Mouse (Mus musculus): ENCODE data around the gene Gjc2. TPM values are rescaled to one million over a fixed set of nuclear protein-coding genes. Genes with fewer than 3 reads are reported as not detected.

Gene Gjc2
- polyA plus RNA-seq, 1 experiment from 2014 or later: 0.14 TPM

- Histone ChIP-seq H3K27me3 (peaks cover 33% of the 10 kb centered on the region), H3K4me2 (peak overlapping the region; percentile 31; the same call in 1 of the 2 replicates), H3K9me3 (no peaks in the 10 kb centered on the region), H3K27ac (no peak overlapping the region), H3K9ac (no peak overlapping the region; the same call in 1 of the 2 replicates), H3K4me1 (replicated peaks) (peaks cover 4% of the 10 kb centered on the region; the same call in 1 of the 2 replicates), H3K4me3 (no peak overlapping the region), H3K36me3 (no peaks in the 10 kb centered on the region)
- no peak for ATAC-seq (ENCODE audit: low FRiP score)
- 7% methylated on average over 14 of the region's 14 CpGs for WGBS
Observed at GRCm38 (mm10) chr11:59141772-59142370, 41.1 kb downstream of the Gjc2 start.

GRCm38 (mm10) chr11:59138537-59139486, 44.2 kb downstream of the Gjc2 start:
- H3K4me3 ChIP-seq: no peak overlapping the region
- H3K4me2 ChIP-seq: no peak overlapping the region
- peaks cover 60% of the 10 kb centered on the region for H3K27me3 ChIP-seq
- H3K27ac ChIP-seq: no peak overlapping the region
- no peak for ATAC-seq (ENCODE audit: low FRiP score)
- H3K9ac ChIP-seq: no peak overlapping the region
- H3K4me1 ChIP-seq (replicated peaks): peaks cover 17% of the 10 kb centered on the region
- no peaks in the 10 kb centered on the region for H3K9me3 ChIP-seq
- H3K36me3 ChIP-seq: no peaks in the 10 kb centered on the region
- 78% methylated on average over 19 of the region's 19 CpGs for WGBS

- no peak overlapping the region for H3K9ac ChIP-seq
- ATAC-seq (ENCODE audit: low FRiP score): no peak
- 67% methylated on average over 12 of the region's 12 CpGs for WGBS
- H3K27me3 ChIP-seq: peaks cover 76% of the 10 kb centered on the region
- H3K9me3 ChIP-seq: no peaks in the 10 kb centered on the region
- no peak overlapping the region for H3K4me3 ChIP-seq
- no peak overlapping the region for H3K27ac ChIP-seq
- H3K4me1 ChIP-seq (replicated peaks): peaks cover 17% of the 10 kb centered on the region
- no peak overlapping the region for H3K4me2 ChIP-seq
- H3K36me3 ChIP-seq: no peaks in the 10 kb centered on the region
Observed at GRCm38 (mm10) chr11:59136994-59137706, 45.9 kb downstream of the Gjc2 start.

GRCm38 (mm10) chr11:59135904-59136452, 47.0 kb downstream of the Gjc2 start, which contains the start of gene Obscn:
Gene Obscn, minus strand, starts transcription at chr11:59136402.
- Histone ChIP-seq H3K9ac (peak within 1 kb of the TSS; percentile 51), H3K4me3 (peak within 1 kb of the TSS; percentile 35), H3K4me1 (replicated peaks) (peaks cover 13% of the 10 kb centered on the region), H3K27me3 (peaks cover 78% of the 10 kb centered on the region), H3K4me2 (peak within 1 kb of the TSS; percentile 55), H3K9me3 (no peaks in the 10 kb centered on the region), H3K27ac (no peak within 1 kb of the TSS), H3K36me3 (no peaks in the 10 kb centered on the region)
- 14% methylated on average over 44 of the region's 44 CpGs for WGBS
- no peak for ATAC-seq (ENCODE audit: low FRiP score)

DNA sequence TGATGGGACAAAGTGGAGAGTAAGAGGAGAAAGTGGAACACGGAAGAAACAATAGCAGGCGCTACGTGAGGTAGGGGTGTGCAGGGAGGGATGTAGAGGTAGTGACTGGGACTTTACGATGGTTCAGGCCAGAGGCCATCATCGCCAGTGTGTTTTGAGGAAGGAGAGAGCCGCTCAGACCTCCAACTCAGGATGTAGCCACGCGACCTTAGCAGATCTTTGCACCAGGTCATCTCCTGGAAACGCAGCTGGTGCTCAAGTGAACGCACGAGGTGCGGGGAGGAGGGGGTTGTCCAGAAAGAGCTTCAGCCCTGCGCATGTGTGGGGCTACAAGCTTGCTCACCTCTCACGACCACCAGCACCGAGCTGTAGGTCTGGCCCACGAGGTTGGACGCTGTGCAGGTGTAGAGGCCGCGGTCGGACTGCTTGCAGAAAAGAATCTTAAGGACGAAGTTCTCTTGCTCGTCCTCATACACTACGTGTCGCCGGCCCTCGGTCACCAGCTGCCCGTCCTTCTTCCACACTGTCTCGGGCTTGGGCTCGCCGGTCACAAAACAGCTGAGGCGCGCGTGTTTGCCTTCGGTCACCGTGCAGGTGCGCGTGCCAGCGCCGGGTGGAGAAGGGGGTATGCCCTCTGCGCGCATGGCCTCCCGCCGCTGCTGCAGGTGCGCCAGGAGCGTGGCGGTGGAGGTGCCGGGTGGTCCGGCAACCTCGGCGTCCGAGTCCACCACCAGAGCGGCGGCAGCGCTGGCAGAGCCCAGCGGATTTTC, 47.8 kb downstream of the Gjc2 start:
- H3K9ac ChIP-seq: peak overlapping the region; percentile 51
- peak overlapping the region; percentile 55 for H3K4me2 ChIP-seq
- WGBS: 10% methylated on average over 55 of the region's 55 CpGs
- H3K4me3 ChIP-seq: peak overlapping the region; percentile 35
- H3K4me1 ChIP-seq (replicated peaks): peaks cover 13% of the 10 kb centered on the region
- peaks cover 84% of the 10 kb centered on the region for H3K27me3 ChIP-seq
- no peaks in the 10 kb centered on the region for H3K36me3 ChIP-seq
- no peak for ATAC-seq (ENCODE audit: low FRiP score)
- H3K9me3 ChIP-seq: no peaks in the 10 kb centered on the region
- H3K27ac ChIP-seq: no peak overlapping the region

DNA sequence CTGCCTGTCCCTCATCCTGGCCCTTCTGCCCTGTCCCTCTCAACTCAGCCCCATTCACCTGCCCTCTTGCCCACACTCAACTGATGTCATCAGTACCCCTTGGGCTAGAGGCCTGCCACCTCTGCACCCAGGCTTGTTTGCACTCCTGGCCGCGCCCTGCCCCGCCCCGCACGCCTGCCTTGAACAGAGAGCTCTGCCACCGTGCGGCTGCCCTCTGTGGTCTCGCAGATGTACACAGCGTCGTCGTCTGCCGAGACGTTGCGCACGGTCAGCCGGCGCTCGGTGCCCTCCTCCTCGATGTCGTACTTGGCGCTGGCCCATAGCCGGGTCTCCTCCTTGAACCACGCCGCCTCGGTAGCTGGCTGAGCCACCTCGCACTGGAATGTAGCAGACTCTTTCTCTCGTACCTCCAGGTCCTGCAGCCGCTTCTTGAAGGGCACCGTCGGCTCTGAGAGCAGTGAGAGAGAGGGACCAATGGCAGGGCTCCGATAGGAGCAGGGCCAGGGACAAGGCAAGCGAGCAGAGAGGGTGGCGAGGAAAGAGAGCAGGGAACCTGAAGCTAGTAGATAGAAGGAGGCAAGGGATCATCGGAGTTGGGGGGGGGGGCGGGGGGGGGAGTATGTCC, 48.5 kb downstream of the Gjc2 start:
- H3K27me3 ChIP-seq: peaks cover 79% of the 10 kb centered on the region
- no peak for ATAC-seq (ENCODE audit: low FRiP score)
- 7% methylated on average over 35 of the region's 35 CpGs for WGBS

DNA sequence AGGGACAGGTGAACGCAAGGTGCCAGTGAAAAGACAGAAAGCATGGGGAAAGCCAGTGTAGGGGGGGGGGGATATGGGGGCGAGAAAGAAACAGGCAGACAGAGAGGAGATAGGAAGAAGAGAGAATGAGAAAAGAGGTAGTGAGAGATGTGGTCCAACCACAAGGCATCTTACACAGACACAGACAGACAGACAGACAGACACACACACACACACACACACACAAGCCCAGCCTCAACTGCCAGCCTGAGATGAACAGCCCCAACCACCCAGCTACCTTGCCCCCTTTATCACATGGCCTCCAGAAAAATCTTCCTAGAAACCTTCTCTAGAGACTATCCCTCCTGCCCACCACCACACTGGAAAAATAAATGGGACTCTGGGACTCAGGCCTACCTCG, 50.9 kb downstream of the Gjc2 start:
- ATAC-seq (ENCODE audit: low FRiP score): no peak
- Histone ChIP-seq H3K9me3 (no peaks in the 10 kb centered on the region), H3K4me1 (replicated peaks) (peaks cover 13% of the 10 kb centered on the region), H3K4me3 (no peak overlapping the region), H3K36me3 (no peaks in the 10 kb centered on the region), H3K4me2 (no peak overlapping the region), H3K27me3 (peaks cover 58% of the 10 kb centered on the region), H3K27ac (no peak overlapping the region), H3K9ac (no peak overlapping the region)
- 90% methylated on average over 2 of the region's 3 CpGs for WGBS

More for the DNA sequence above, 48.5 kb downstream of the Gjc2 start:
- H3K4me3 ChIP-seq: peak overlapping the region; percentile 35
- no peaks in the 10 kb centered on the region for H3K36me3 ChIP-seq
- peaks cover 13% of the 10 kb centered on the region for H3K4me1 ChIP-seq (replicated peaks)
- peak overlapping the region; percentile 55 for H3K4me2 ChIP-seq
- no peaks in the 10 kb centered on the region for H3K9me3 ChIP-seq
- no peak overlapping the region for H3K9ac ChIP-seq
- H3K27ac ChIP-seq: no peak overlapping the region

DNA sequence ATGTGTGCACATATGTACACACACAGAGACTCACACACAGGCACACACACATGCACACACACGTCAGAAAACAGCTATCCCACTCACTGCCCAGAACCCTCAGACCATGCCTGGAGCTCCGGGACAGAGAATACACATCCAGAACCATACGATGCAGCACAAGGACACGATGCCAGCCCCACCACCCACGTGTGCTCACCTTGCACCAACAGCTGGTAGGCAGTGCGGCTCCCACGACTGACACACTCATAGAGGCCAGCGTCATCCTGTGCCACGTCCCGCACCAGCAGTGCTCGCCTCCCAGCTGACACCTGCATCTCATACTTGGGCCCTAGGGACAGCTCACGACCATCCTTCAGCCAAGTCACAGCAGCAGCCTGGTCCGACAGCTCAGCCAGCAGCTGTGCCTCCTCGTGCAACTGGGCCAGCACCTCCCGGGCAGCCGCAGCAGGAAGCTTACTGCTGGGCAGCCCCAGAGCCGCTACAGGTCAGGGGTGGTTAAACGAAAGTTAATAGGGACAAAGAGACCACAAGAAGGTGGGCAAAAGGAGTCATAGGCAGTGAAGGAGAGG, 51.6 kb downstream of the Gjc2 start:
- ATAC-seq (ENCODE audit: low FRiP score): no peak
- no peak overlapping the region for H3K27ac ChIP-seq
- H3K4me1 ChIP-seq (replicated peaks): peaks cover 13% of the 10 kb centered on the region
- 65% methylated on average over 18 of the region's 18 CpGs for WGBS
- peaks cover 52% of the 10 kb centered on the region for H3K27me3 ChIP-seq
- H3K9ac ChIP-seq: no peak overlapping the region
- no peaks in the 10 kb centered on the region for H3K36me3 ChIP-seq
- H3K4me3 ChIP-seq: no peak overlapping the region
- H3K9me3 ChIP-seq: no peaks in the 10 kb centered on the region
- no peak overlapping the region for H3K4me2 ChIP-seq

DNA sequence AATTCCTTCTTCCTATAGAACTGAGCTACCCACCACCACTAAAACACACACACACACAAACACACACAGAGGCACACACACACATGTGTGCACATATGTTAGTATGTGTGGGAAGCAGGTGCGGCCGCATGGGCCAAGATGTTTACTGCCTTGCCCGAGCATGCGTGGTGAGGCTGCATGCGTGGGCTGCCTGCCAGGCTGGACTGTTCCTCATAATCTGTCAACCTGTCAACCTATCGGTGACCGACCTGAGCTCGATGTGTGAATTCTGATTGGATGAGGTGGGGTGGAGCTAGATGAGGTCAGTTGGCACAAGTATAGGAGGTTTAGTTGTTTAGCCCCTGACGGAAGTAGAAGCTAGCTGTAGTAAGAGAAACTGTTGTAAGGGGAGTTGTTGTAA, 52.2 kb downstream of the Gjc2 start:
- WGBS: 82% methylated on average over 9 of the region's 9 CpGs
- Histone ChIP-seq H3K4me3 (no peak overlapping the region), H3K4me2 (no peak overlapping the region), H3K9me3 (no peaks in the 10 kb centered on the region), H3K9ac (no peak overlapping the region), H3K36me3 (no peaks in the 10 kb centered on the region), H3K27me3 (peaks cover 45% of the 10 kb centered on the region), H3K27ac (no peak overlapping the region), H3K4me1 (replicated peaks) (peaks cover 9% of the 10 kb centered on the region)
- ATAC-seq (ENCODE audit: low FRiP score): no peak

Data from hindbrain, embryonic 13.5 days (tissue).